Mouse (Mus musculus): ENCODE measurements around the gene Slc12a9.

GRCm38 (mm10) chr5:137294744-137295093 lies 38.7 kb downstream of the Slc12a9 start:
- no peak for TF ChIP-seq POLR2A (IDR thresholded peaks at IDR 0.05; ENCODE audit: low read depth, low read length)
- TF ChIP-seq CTCF (IDR thresholded peaks at IDR 0.05; ENCODE audit: extremely low read depth, insufficient read depth, insufficient read length, insufficient replicate concordance): no peak

Measured in spleen, adult 2 months (tissue).